Mouse (Mus musculus): ENCODE data around the gene Dars2. TPM values are rescaled to one million over a fixed set of nuclear protein-coding genes. Genes with fewer than 3 reads are reported as not detected.
A peak's percentile ranks its signal among the peaks of the same experiment; 100 is the strongest.

Dars2 gene
- polyA plus RNA-seq, 1 experiment, result 8.9 TPM

DNA sequence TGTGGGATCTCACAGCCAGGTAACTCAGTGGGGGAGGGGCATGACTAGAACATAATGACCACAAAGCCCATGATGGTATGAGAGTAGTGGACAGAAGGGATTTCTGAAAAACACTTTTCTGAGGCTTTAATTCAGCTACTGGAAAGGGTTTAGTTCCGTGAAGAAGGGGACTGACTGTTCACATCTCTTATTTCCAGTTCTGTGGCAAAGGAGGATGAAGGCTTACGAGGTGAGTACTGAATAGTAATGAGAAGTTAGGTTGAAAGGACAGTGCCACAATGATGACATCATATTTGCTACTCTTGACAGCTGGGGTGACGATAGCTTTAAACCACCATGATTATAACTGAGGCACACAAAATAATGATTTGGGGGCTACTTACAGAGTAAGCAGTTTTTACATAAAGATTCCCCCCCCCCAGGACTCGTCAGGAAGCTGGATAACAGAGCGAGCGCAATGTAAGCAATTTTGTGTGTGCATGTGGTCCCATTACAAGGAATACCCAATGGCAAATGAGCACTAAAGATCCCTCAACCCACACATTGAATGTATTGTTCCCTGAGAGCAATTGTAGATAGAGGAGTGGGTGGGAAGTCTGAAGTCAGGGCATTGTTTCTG lies 34.6 kb downstream of the Dars2 start:
- H3K36me3 ChIP-seq (ENCODE audit: control insufficient read depth, insufficient read depth, low read length), result peaks cover 30% of the 10 kb centered on the region

DNA sequence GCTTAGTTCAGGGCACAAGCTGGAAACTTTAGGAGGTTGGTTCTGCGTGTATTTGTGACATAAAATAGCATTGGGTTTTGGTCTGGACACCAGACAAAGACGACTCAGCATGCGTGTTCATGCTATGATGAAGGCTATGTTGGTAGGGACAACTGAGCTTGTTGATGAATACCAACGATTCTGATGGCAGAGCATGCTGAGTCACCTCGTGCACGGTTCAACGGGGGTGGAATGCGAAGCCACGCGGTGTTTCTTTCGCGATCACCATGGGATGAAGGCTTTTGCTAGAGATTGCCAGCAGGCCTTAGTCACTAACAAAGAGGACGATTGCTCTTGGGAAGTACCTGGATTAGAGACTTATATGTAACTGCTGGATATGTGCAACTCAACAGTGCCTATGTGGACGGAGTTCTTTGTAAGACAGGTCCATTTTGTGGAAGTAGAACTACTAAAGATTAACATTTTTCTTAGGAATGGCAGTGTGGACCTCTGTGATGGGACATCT lies 35.1 kb downstream of the Dars2 start:
- TF ChIP-seq CTCF (IDR thresholded peaks at IDR 0.05; ENCODE audit: extremely low read depth, insufficient read length, insufficient replicate concordance, low read depth, low read length), result no peak
- no peak for TF ChIP-seq POLR2A (IDR thresholded peaks at IDR 0.05; ENCODE audit: low read depth, low read length)
- Histone ChIP-seq H3K27ac (ENCODE audit: insufficient read depth, low read depth, low read length) (peak overlapping the region; percentile 77), H3K4me3 (ENCODE audit: low read depth, low read length) (peak overlapping the region; percentile 93), H3K4me1 (ENCODE audit: control insufficient read depth, insufficient read depth, insufficient read length, low read length) (peaks cover 6% of the 10 kb centered on the region; the same call in 1 of the 2 replicates), H3K27me3 (ENCODE audit: control insufficient read depth, insufficient read depth, low read length) (no peaks in the 10 kb centered on the region), H3K36me3 (ENCODE audit: control insufficient read depth, insufficient read depth, low read length) (peaks cover 30% of the 10 kb centered on the region)
- under 1% methylated on average over 14 of the region's 14 CpGs for WGBS

More for the DNA sequence above, 34.6 kb downstream of the Dars2 start:
- TF ChIP-seq CTCF (IDR thresholded peaks at IDR 0.05; ENCODE audit: extremely low read depth, insufficient read length, insufficient replicate concordance, low read depth, low read length), result no peak
- no peak for TF ChIP-seq POLR2A (IDR thresholded peaks at IDR 0.05; ENCODE audit: low read depth, low read length)
- H3K27me3 ChIP-seq (ENCODE audit: control insufficient read depth, insufficient read depth, low read length), result no peaks in the 10 kb centered on the region
- H3K27ac ChIP-seq (ENCODE audit: insufficient read depth, low read depth, low read length), result peak overlapping the region; percentile 77
- H3K4me3 ChIP-seq (ENCODE audit: low read depth, low read length), result peak overlapping the region; percentile 93; the same call in 1 of the 2 replicates
- WGBS, result 1% methylated on average over 6 of the region's 6 CpGs
- H3K4me1 ChIP-seq (ENCODE audit: control insufficient read depth, insufficient read depth, insufficient read length, low read length), result peaks cover 6% of the 10 kb centered on the region; the same call in 1 of the 2 replicates

- peak; percentile 100 for TF ChIP-seq POLR2A (IDR thresholded peaks at IDR 0.05; ENCODE audit: low read depth, low read length)
- peak; percentile 8; the same call in 1 of the 2 replicates for TF ChIP-seq CTCF (IDR thresholded peaks at IDR 0.05; ENCODE audit: extremely low read depth, insufficient read length, insufficient replicate concordance, low read depth, low read length)
- Histone ChIP-seq H3K4me1 (ENCODE audit: control insufficient read depth, insufficient read depth, insufficient read length, low read length) (peaks cover 6% of the 10 kb centered on the region; the same call in 1 of the 2 replicates), H3K36me3 (ENCODE audit: control insufficient read depth, insufficient read depth, low read length) (peaks cover 30% of the 10 kb centered on the region), H3K4me3 (ENCODE audit: low read depth, low read length) (peak within 1 kb of the TSS; percentile 93), H3K27ac (ENCODE audit: insufficient read depth, low read depth, low read length) (peak within 1 kb of the TSS; percentile 85), H3K27me3 (ENCODE audit: control insufficient read depth, insufficient read depth, low read length) (no peaks in the 10 kb centered on the region)
- 1% methylated on average over 71 of the region's 76 CpGs for WGBS
These were observed 35.8 kb downstream of the Dars2 start, which contains the start of gene Zbtb37 for GRCm38 (mm10) chr1:161034435-161035280. Zbtb37 (minus strand) TSS chr1:161034849.

- H3K4me3 ChIP-seq (ENCODE audit: low read depth, low read length), result peak overlapping the region; percentile 93
- peaks cover 29% of the 10 kb centered on the region for H3K36me3 ChIP-seq (ENCODE audit: control insufficient read depth, insufficient read depth, low read length)
- H3K27ac ChIP-seq (ENCODE audit: insufficient read depth, low read depth, low read length), result peak overlapping the region; percentile 85
- no peak for TF ChIP-seq POLR2A (IDR thresholded peaks at IDR 0.05; ENCODE audit: low read depth, low read length)
- no peak for TF ChIP-seq CTCF (IDR thresholded peaks at IDR 0.05; ENCODE audit: extremely low read depth, insufficient read length, insufficient replicate concordance, low read depth, low read length)
- H3K4me1 ChIP-seq (ENCODE audit: control insufficient read depth, insufficient read depth, insufficient read length, low read length), result peaks cover 6% of the 10 kb centered on the region; the same call in 1 of the 2 replicates
- 1% methylated on average over 21 of the region's 21 CpGs for WGBS
- H3K27me3 ChIP-seq (ENCODE audit: control insufficient read depth, insufficient read depth, low read length), result no peaks in the 10 kb centered on the region
These were observed 36.5 kb downstream of the Dars2 start for GRCm38 (mm10) chr1:161033856-161034434.

DNA sequence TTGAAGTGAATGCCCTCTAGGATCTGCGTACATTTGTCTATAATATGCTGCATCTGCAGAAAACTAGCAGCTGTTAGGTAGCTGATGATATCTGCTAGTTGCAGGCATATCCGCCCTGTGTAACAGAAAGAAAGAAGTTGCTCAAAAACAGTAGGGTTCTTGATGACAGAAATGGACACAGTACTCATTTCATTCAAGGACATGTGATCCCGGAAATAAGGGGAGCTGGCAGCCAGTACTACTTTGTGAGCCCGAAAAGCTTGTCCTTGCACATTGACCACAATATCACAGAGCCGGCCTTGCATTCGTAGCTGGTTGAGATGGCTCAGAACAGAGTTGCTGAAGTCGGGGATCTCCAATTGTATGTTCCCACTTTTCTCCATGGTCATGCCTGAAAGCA lies 38.1 kb downstream of the Dars2 start:
- TF ChIP-seq CTCF (IDR thresholded peaks at IDR 0.05; ENCODE audit: extremely low read depth, insufficient read length, insufficient replicate concordance, low read depth, low read length) (no peak), POLR2A (IDR thresholded peaks at IDR 0.05; ENCODE audit: low read depth, low read length) (no peak)
- Histone ChIP-seq H3K4me1 (ENCODE audit: control insufficient read depth, insufficient read depth, insufficient read length, low read length) (peaks cover 6% of the 10 kb centered on the region; the same call in 1 of the 2 replicates), H3K27ac (ENCODE audit: insufficient read depth, low read depth, low read length) (no peak overlapping the region), H3K36me3 (ENCODE audit: control insufficient read depth, insufficient read depth, low read length) (peaks cover 18% of the 10 kb centered on the region), H3K4me3 (ENCODE audit: low read depth, low read length) (no peak overlapping the region), H3K27me3 (ENCODE audit: control insufficient read depth, insufficient read depth, low read length) (no peaks in the 10 kb centered on the region)
- WGBS, result 84% methylated on average over 7 of the region's 7 CpGs

GRCm38 (mm10) chr1:161031881-161032280 lies 38.6 kb downstream of the Dars2 start:
- WGBS, result 93% methylated on average over 9 of the region's 9 CpGs
- Histone ChIP-seq H3K27ac (ENCODE audit: insufficient read depth, low read depth, low read length) (no peak overlapping the region), H3K27me3 (ENCODE audit: control insufficient read depth, insufficient read depth, low read length) (no peaks in the 10 kb centered on the region), H3K4me1 (ENCODE audit: control insufficient read depth, insufficient read depth, insufficient read length, low read length) (peaks cover 6% of the 10 kb centered on the region; the same call in 1 of the 2 replicates), H3K36me3 (ENCODE audit: control insufficient read depth, insufficient read depth, low read length) (peaks cover 15% of the 10 kb centered on the region), H3K4me3 (ENCODE audit: low read depth, low read length) (no peak overlapping the region)
- TF ChIP-seq POLR2A (IDR thresholded peaks at IDR 0.05; ENCODE audit: low read depth, low read length) (no peak), CTCF (IDR thresholded peaks at IDR 0.05; ENCODE audit: extremely low read depth, insufficient read length, insufficient replicate concordance, low read depth, low read length) (no peak)

Data from small intestine, adult 2 months (tissue).